Mouse (Mus musculus) hematopoietic multipotent progenitor cell, adult 10-12 weeks (in vitro differentiated cells): ENCODE measurements around the gene Gm14434. TPM values are rescaled to one million over a fixed set of nuclear protein-coding genes. Genes with fewer than 3 reads are reported as not detected.

Source experiments
- polyA plus RNA-seq: library from polyadenylated mRNA; stranded (reverse); fragments of >175 nt; gene quantifications from 2 replicates; pipeline ENCODE4 v1.2.3, GENCODE M21; 2012; ENCODE audit warnings: low replicate concordance

The Gm14434 gene
- polyA plus RNA-seq, result 2.5 TPM in 1 of 2 replicates, not detected in the other

GRCm38 (mm10) chr2:176486683-176487082, at the start of gene Gm14434:
Gene Gm14434 (minus strand): TSS chr2:176486783.

GRCm38 (mm10) chr2:176520756-176521155, 34.2 kb upstream of the Gm14434 start, which contains the start of gene Zfp967:
Gene Zfp967 (plus strand): TSS chr2:176521056.

GRCm38 (mm10) chr2:176423294-176423693, 63.3 kb downstream of the Gm14434 start, which contains the start of gene Gm14435:
Gene Gm14435 (plus strand): TSS chr2:176423594.

Other genes starting within 250 kb of the Gm14434 start
- gene Gm11009, start 167.3 kb downstream of the Gm14434 start, polyA plus RNA-seq, result not detected in 2 replicates
- gene Gm14435, start 63.2 kb downstream of the Gm14434 start, polyA plus RNA-seq, result not detected in 2 replicates
- 0.13 and 0.30 TPM in 2 replicates for gene Zfp967, start 34.3 kb upstream of the Gm14434 start, polyA plus RNA-seq
- gene Gm14308, start 149.6 kb upstream of the Gm14434 start, polyA plus RNA-seq, result not detected in 2 replicates
- gene Zfp973, start 183.7 kb upstream of the Gm14434 start, polyA plus RNA-seq, result not detected in 2 replicates
- 0.31 and 0.63 TPM in 2 replicates for gene Gm14305, start 221.5 kb upstream of the Gm14434 start, polyA plus RNA-seq